Mouse (Mus musculus) forebrain, embryonic 16.5 days (tissue): ENCODE measurements around the gene Gm10999. TPM values are rescaled to one million over a fixed set of nuclear protein-coding genes. Genes with fewer than 3 reads are reported as not detected.
"Not testable (repeated sequence)": the region's sequence is repeated elsewhere in the genome, so short reads cannot be mapped to it uniquely, and the experiment has no call there.

Source experiments
- ATAC-seq: fragments of 200-750 bp; cut with Nextera tagmentation; 2 replicates; pipeline ENCODE4 v1.8.0; 2017; ENCODE audit warnings: mild to moderate bottlenecking, moderate library complexity
- H3K27ac ChIP-seq: fragments of 300-500 bp; sonication (generic); 2 replicates; pipeline ENCODE4 v1.5.1; 2014; ENCODE audit warnings: low read length, control low read depth
- H3K27me3 ChIP-seq: fragments of 300-500 bp; sonication (generic); replicated peaks from 2 replicates; pipeline ENCODE4 v1.6.1; 2014; ENCODE audit warnings: low read length; ENCODE audit not compliant: control insufficient read depth, insufficient read depth
- H3K36me3 ChIP-seq: fragments of 300-500 bp; sonication (generic); 2 replicates; pipeline ENCODE4 v1.6.1; 2014; ENCODE audit not compliant: control insufficient read depth, insufficient read depth
- H3K4me1 ChIP-seq: fragments of 300-500 bp; sonication (generic); replicated peaks from 2 replicates; pipeline ENCODE4 v1.6.1; 2014; ENCODE audit warnings: low read length; ENCODE audit not compliant: control insufficient read depth, insufficient read depth
- H3K4me2 ChIP-seq: fragments of 300-500 bp; sonication (generic); 2 replicates; pipeline ENCODE4 v1.6.1; 2014; ENCODE audit warnings: mild to moderate bottlenecking, low read length, control low read depth
- H3K4me3 ChIP-seq: fragments of 300-500 bp; sonication (generic); replicated peaks from 2 replicates; pipeline ENCODE4 v1.5.1; 2014; ENCODE audit warnings: mild to moderate bottlenecking, low read length, control low read depth
- H3K9ac ChIP-seq: fragments of 300-500 bp; sonication (generic); replicated peaks from 2 replicates; pipeline ENCODE4 v1.6.1; 2014; ENCODE audit warnings: low read depth, low read length, control low read depth
- H3K9me3 ChIP-seq: fragments of 300-500 bp; sonication (generic); 2 replicates; pipeline ENCODE4 v1.6.1; 2016; ENCODE audit warnings: low read length; ENCODE audit not compliant: control insufficient read depth
- WGBS: fragments of 180-500 bp; shearing (Covaris S2); extraction: QIAGEN DNeasy Blood & Tissue Kit; methylation state at CpG from one replicate; pipeline ENCODE4 v1.1.7; 2014; 5-methylcytosine and 5-hydroxymethylcytosine counted together
- polyA plus RNA-seq: library from polyadenylated mRNA; unstranded; fragments of >200 nt; fragmentation: Nextera tagmentation; extraction: Ambion mirVana; gene quantifications from 2 replicates; pipeline ENCODE4 v1.2.1, GENCODE M21; 2015

The Gm10999 gene
- not detected in 2 replicates for polyA plus RNA-seq

- H3K27me3 ChIP-seq: no peaks in the 10 kb centered on the region
- no peak within 1 kb of the TSS for H3K27ac ChIP-seq
- no peak within 1 kb of the TSS for H3K9ac ChIP-seq
- 87% methylated on average over 1 of the region's 1 CpGs for WGBS
- no peak for ATAC-seq
- H3K9me3 ChIP-seq: no peaks in the 10 kb centered on the region
- no peaks in the 10 kb centered on the region for H3K4me1 ChIP-seq
- H3K4me3 ChIP-seq: no peak within 1 kb of the TSS
- H3K36me3 ChIP-seq: no peaks in the 10 kb centered on the region
- no peak within 1 kb of the TSS for H3K4me2 ChIP-seq
Observed at GRCm38 (mm10) chr8:129131561-129131960, at the start of gene Gm10999. Gene Gm10999, minus strand, starts transcription at chr8:129131661.

- ATAC-seq: no peak
- Histone ChIP-seq H3K9me3 (no peaks in the 10 kb centered on the region), H3K4me2 (no peak overlapping the region), H3K4me1 (no peaks in the 10 kb centered on the region), H3K4me3 (no peak overlapping the region), H3K9ac (no peak overlapping the region), H3K27ac (no peak overlapping the region), H3K36me3 (no peaks in the 10 kb centered on the region), H3K27me3 (no peaks in the 10 kb centered on the region)
Observed at GRCm38 (mm10) chr8:129133475-129133874, 2.0 kb upstream of the Gm10999 start.

GRCm38 (mm10) chr8:129115761-129116160 is 15.7 kb downstream of the Gm10999 start:
- 52% methylated on average over 3 of the region's 3 CpGs for WGBS
- H3K4me3 ChIP-seq, H3K9me3 ChIP-seq, H3K4me2 ChIP-seq, H3K27ac ChIP-seq, H3K9ac ChIP-seq, ATAC-seq, H3K36me3 ChIP-seq, H3K27me3 ChIP-seq, H3K4me1 ChIP-seq: not testable (repeated sequence)

Other genes starting within 250 kb of the Gm10999 start
- gene Ccdc7a, start 66.1 kb downstream of the Gm10999 start, polyA plus RNA-seq: not detected in 2 replicates
- not detected in 2 replicates for gene Ccdc7b, start 64.5 kb downstream of the Gm10999 start, polyA plus RNA-seq
- 31.1 TPM in 2 replicates for gene 2610044O15Rik8, start 102.7 kb upstream of the Gm10999 start, polyA plus RNA-seq